Mouse (Mus musculus) spleen, postnatal 36 days (tissue): ENCODE data around the gene Gm19345.

ENCODE experiments used
- DNase-seq, 2 experiments: peaks; one replicate each; pipeline ENCODE4 v3.0.0; 2022; ENCODE audit warnings: low spot score in 2 of 2, mixed read lengths in 1 of 2

Gm19345 gene

GRCm38 (mm10) chr7:19871943-19872601 is 20.3 kb downstream of the Gm19345 start:
- peak; percentile 60 to 65 for DNase-seq

- DNase-seq: peak; percentile 53 to 68
These were observed 24.3 kb downstream of the Gm19345 start for GRCm38 (mm10) chr7:19875948-19876682.

GRCm38 (mm10) chr7:19876781-19877425 is 25.1 kb downstream of the Gm19345 start:
- peak; percentile 78 to 82 for DNase-seq

- no peak for DNase-seq
These were observed 29.0 kb downstream of the Gm19345 start for GRCm38 (mm10) chr7:19880754-19881153.

GRCm38 (mm10) chr7:19887849-19888248 is 36.0 kb downstream of the Gm19345 start, which contains the start of gene Ceacam19:
TSS of gene Ceacam19 (minus strand) at chr7:19887965.
- DNase-seq: no peak

- DNase-seq: peak; percentile 50 to 59
These were observed 38.1 kb downstream of the Gm19345 start for GRCm38 (mm10) chr7:19889881-19890280.
